Mouse (Mus musculus) liver, embryonic 14.5 days (tissue): ENCODE data around the gene Csnk1g2.

Source experiments
- CTCF ChIP-seq: IDR thresholded peaks from 2 replicates; pipeline ENCODE4 v1.5.1; 2016; ENCODE audit warnings: antibody characterized with exemption, low read depth, control low read depth
- EP300 ChIP-seq: IDR thresholded peaks from 2 replicates; pipeline ENCODE4 v1.6.1; 2016; ENCODE audit warnings: antibody characterized with exemption, low read depth

GRCm38 (mm10) chr10:80679556-80680259 is 57.1 kb downstream of the Csnk1g2 start:
- TF ChIP-seq CTCF (no peak), EP300 (no peak)
